Mouse (Mus musculus) spleen, adult 2 months (tissue): ENCODE data around the gene Nop56. TPM values are rescaled to one million over a fixed set of nuclear protein-coding genes. Genes with fewer than 3 reads are reported as not detected.

ENCODE experiments used
- DNase-seq, 2 experiments: peaks; one replicate each; pipeline versions ENCODE4 v3.0.0 to v3.0.0-alpha.2; 2012 to 2021; ENCODE audit warnings: low spot score in 2 of 2, low read depth in 1 of 2
- H3K27ac ChIP-seq: fragments of 200-500 bp; 2 replicates; pipeline ENCODE4 v1.5.1; 2012; ENCODE audit warnings: low read length, inconsistent platforms; ENCODE audit not compliant: insufficient read depth
- H3K27me3 ChIP-seq: fragments of 200-500 bp; 2 replicates; pipeline ENCODE4 v1.6.1; 2012; ENCODE audit warnings: mild to moderate bottlenecking, moderate library complexity, low read length, inconsistent platforms; ENCODE audit not compliant: control insufficient read depth, insufficient read depth
- H3K36me3 ChIP-seq: fragments of 200-500 bp; 2 replicates; pipeline ENCODE4 v1.6.1; 2012; ENCODE audit warnings: mild to moderate bottlenecking, low read length, inconsistent platforms; ENCODE audit not compliant: control insufficient read depth, insufficient read depth
- H3K4me1 ChIP-seq: fragments of 200-500 bp; 2 replicates; pipeline ENCODE4 v1.6.1; 2011; ENCODE audit warnings: inconsistent platforms; ENCODE audit not compliant: control insufficient read depth, insufficient read depth, insufficient read length
- H3K4me3 ChIP-seq: fragments of 200-500 bp; 2 replicates; pipeline ENCODE4 v1.5.1; 2011; ENCODE audit warnings: mild to moderate bottlenecking, inconsistent platforms; ENCODE audit not compliant: insufficient read depth, insufficient read length; ENCODE audit errors: extremely low read depth
- CTCF ChIP-seq: fragments of 200-500 bp; IDR thresholded peaks from 2 replicates; pipeline ENCODE4 v1.5.1; 2011; ENCODE audit warnings: mild to moderate bottlenecking, inconsistent platforms; ENCODE audit not compliant: insufficient read depth, insufficient read length, insufficient replicate concordance; ENCODE audit errors: extremely low read depth
- POLR2A ChIP-seq: fragments of 200-500 bp; IDR thresholded peaks from 2 replicates; pipeline ENCODE4 v1.6.1; 2011; ENCODE audit warnings: low read depth, low read length, inconsistent platforms
- WGBS: fragments of 180-500 bp; shearing (Covaris S2); methylation state at CpG from one replicate; pipeline ENCODE4 v1.1.7; 2018; 5-methylcytosine and 5-hydroxymethylcytosine counted together
- polyA plus RNA-seq: library from polyadenylated mRNA; depleted of rRNA; stranded (reverse); fragments of >200 nt; gene quantifications from 2 replicates; pipeline ENCODE4 v1.2.3, GENCODE M21; 2012; rRNA removed

Nop56 gene
- polyA plus RNA-seq = 66.3 and 80.1 TPM in 2 replicates

- under 1% methylated on average over 68 of the region's 68 CpGs for WGBS
- H3K27ac ChIP-seq = peak within 1 kb of the TSS; percentile 79
- no peaks in the 10 kb centered on the region for H3K27me3 ChIP-seq
- no peaks in the 10 kb centered on the region; the same call in 1 of the 2 replicates for H3K4me1 ChIP-seq
- H3K4me3 ChIP-seq = peak within 1 kb of the TSS; percentile 85
- peak; percentile 96 to 98 for DNase-seq
- TF ChIP-seq POLR2A (peak; percentile 98), CTCF (no peak)
- H3K36me3 ChIP-seq = peaks cover 26% of the 10 kb centered on the region
These were observed at the start of gene Nop56 for GRCm38 (mm10) chr2:130274149-130274861. Nop56 (plus strand) TSS chr2:130274430.

- no peak for TF ChIP-seq CTCF
- no peak for TF ChIP-seq POLR2A
These were observed 27.3 kb upstream of the Nop56 start for GRCm38 (mm10) chr2:130246912-130247311.

GRCm38 (mm10) chr2:130248226-130248625 is 26.0 kb upstream of the Nop56 start:
- Histone ChIP-seq H3K27ac (no peak overlapping the region), H3K27me3 (no peaks in the 10 kb centered on the region), H3K36me3 (no peaks in the 10 kb centered on the region), H3K4me1 (no peaks in the 10 kb centered on the region), H3K4me3 (no peak overlapping the region)
- 75% methylated on average over 7 of the region's 7 CpGs for WGBS
- TF ChIP-seq CTCF = no peak
- TF ChIP-seq POLR2A = no peak
- no peak for DNase-seq

More at GRCm38 (mm10) chr2:130246912-130247311, 27.3 kb upstream of the Nop56 start:
- no peak overlapping the region for H3K4me3 ChIP-seq
- H3K27ac ChIP-seq = no peak overlapping the region
- DNase-seq = no peak
- H3K27me3 ChIP-seq = no peaks in the 10 kb centered on the region; the same call in 1 of the 2 replicates
- WGBS = 54% methylated on average over 9 of the region's 9 CpGs
- H3K36me3 ChIP-seq = no peaks in the 10 kb centered on the region
- no peaks in the 10 kb centered on the region for H3K4me1 ChIP-seq

GRCm38 (mm10) chr2:130256762-130257161 is 17.5 kb upstream of the Nop56 start:
- no peak for DNase-seq
- Histone ChIP-seq H3K27me3 (no peaks in the 10 kb centered on the region), H3K27ac (no peak overlapping the region), H3K4me3 (no peak overlapping the region), H3K4me1 (no peaks in the 10 kb centered on the region), H3K36me3 (no peaks in the 10 kb centered on the region)
- 75% methylated on average over 4 of the region's 4 CpGs for WGBS
- TF ChIP-seq CTCF (no peak), POLR2A (no peak)

- Histone ChIP-seq H3K27ac (no peak overlapping the region), H3K27me3 (no peaks in the 10 kb centered on the region), H3K4me3 (no peak overlapping the region), H3K36me3 (no peaks in the 10 kb centered on the region), H3K4me1 (no peaks in the 10 kb centered on the region)
- no peak for DNase-seq
- TF ChIP-seq CTCF = no peak
- no peak for TF ChIP-seq POLR2A
- 68% methylated on average over 4 of the region's 4 CpGs for WGBS
These were observed 13.4 kb upstream of the Nop56 start for GRCm38 (mm10) chr2:130260822-130261221.

GRCm38 (mm10) chr2:130261914-130262313 is 12.3 kb upstream of the Nop56 start:
- TF ChIP-seq CTCF (no peak), POLR2A (no peak)
- Histone ChIP-seq H3K36me3 (no peaks in the 10 kb centered on the region), H3K4me1 (no peaks in the 10 kb centered on the region), H3K27ac (no peak overlapping the region), H3K4me3 (no peak overlapping the region), H3K27me3 (no peaks in the 10 kb centered on the region)
- no peak for DNase-seq
- WGBS = 90% methylated on average over 2 of the region's 2 CpGs

- no peaks in the 10 kb centered on the region for H3K27me3 ChIP-seq
- WGBS = 57% methylated on average over 2 of the region's 2 CpGs
- DNase-seq = no peak
- no peak for TF ChIP-seq POLR2A
- TF ChIP-seq CTCF = no peak
- H3K4me1 ChIP-seq = no peaks in the 10 kb centered on the region
- no peaks in the 10 kb centered on the region for H3K36me3 ChIP-seq
- H3K27ac ChIP-seq = no peak overlapping the region
- no peak overlapping the region for H3K4me3 ChIP-seq
These were observed 11.8 kb upstream of the Nop56 start for GRCm38 (mm10) chr2:130262398-130262797.
